Mouse (Mus musculus) cerebellum, postnatal 36 days (tissue): ENCODE measurements around the gene Dazap1.

Experiments
- DNase-seq, 2 experiments: peaks; one replicate each; pipeline ENCODE4 v3.0.0; 2021 to 2022; ENCODE audit warnings: mixed read lengths in 2 of 2

Gene Dazap1

GRCm38 (mm10) chr10:80299301-80299700 is 38.0 kb downstream of the Dazap1 start:
- DNase-seq = no peak

GRCm38 (mm10) chr10:80299824-80300223 is 38.5 kb downstream of the Dazap1 start:
- DNase-seq = no peak

- no peak for DNase-seq
Observed at GRCm38 (mm10) chr10:80300672-80301181, 39.4 kb downstream of the Dazap1 start.

GRCm38 (mm10) chr10:80301256-80302081 is 40.2 kb downstream of the Dazap1 start:
- DNase-seq = no peak

GRCm38 (mm10) chr10:80302082-80302355 is 40.7 kb downstream of the Dazap1 start:
- no peak for DNase-seq

- peak in 1 of 2 experiments; percentile 55 for DNase-seq
Observed at GRCm38 (mm10) chr10:80302471-80302881, 41.2 kb downstream of the Dazap1 start.

GRCm38 (mm10) chr10:80304458-80304857 is 43.2 kb downstream of the Dazap1 start:
- DNase-seq = no peak

- no peak for DNase-seq
Observed at GRCm38 (mm10) chr10:80304862-80305261, 43.6 kb downstream of the Dazap1 start.

DNA sequence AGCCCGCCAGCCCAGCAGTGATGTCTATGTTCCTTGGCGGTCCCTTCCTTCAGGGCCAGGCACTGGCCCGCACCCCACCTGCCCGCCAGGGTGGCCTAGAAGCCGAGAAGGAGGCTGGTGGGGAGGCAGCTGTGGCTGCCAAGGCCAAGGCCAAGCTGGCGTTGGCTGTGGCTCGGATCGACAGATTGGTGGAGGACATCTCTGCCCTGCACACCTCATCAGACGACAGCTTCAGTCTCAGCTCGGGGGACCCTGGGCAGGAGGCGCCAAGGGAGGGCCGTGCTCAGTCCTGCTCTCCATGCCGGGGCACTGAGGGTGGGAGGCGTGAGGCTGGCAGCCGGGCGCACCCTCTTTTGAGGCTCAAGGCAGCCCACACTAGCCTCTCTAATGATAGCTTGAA is 50.3 kb downstream of the Dazap1 start:
- peak in 1 of 2 experiments; percentile 49 for DNase-seq

- peak; percentile 48 to 59 for DNase-seq
Observed at GRCm38 (mm10) chr10:80312586-80313504, 51.6 kb downstream of the Dazap1 start.

DNA sequence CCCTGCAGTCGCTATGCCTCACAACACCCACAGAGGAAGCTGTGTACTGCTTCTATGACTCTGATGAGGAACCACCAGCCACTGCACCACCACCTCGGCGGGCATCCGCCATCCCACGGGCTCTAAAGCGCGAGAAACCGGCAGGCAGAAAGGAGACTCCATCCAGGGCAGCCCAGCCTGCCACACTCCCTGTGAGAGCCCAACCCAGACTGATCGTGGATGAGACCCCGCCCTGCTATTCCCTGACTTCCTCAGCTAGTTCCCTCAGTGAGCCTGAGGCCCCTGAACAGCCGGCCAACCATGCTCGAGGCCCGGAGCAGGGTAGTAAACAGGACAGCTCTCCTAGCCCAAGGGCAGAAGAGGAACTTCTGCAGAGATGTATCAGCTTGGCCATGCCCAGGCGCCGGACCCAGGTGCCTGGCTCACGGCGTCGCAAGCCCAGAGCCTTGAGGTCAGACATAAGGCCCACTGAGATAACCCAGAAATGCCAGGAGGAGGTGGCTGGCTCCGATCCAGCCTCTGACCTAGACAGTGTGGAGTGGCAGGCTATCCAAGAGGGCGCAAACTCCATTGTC is 52.4 kb downstream of the Dazap1 start:
- peak; percentile 69 to 71 for DNase-seq

DNA sequence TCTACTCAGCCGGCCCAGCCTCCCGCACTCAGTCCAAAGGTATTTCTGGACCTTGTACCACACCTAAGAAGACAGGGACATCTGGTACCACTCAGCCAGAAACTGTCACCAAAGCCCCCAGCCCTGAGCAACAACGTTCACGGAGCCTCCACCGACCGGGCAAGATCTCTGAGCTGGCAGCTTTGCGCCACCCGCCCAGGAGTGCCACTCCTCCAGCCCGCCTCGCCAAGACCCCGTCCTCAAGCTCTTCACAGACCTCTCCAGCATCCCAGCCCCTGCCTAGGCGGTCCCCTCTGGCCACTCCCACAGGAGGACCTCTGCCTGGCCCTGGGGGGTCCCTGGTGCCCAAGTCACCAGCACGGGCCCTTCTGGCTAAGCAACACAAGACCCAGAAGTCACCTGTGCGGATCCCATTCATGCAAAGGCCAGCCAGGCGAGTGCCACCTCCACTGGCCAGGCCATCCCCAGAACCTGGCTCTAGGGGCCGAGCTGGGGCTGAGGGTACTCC is 53.3 kb downstream of the Dazap1 start:
- no peak for DNase-seq

DNA sequence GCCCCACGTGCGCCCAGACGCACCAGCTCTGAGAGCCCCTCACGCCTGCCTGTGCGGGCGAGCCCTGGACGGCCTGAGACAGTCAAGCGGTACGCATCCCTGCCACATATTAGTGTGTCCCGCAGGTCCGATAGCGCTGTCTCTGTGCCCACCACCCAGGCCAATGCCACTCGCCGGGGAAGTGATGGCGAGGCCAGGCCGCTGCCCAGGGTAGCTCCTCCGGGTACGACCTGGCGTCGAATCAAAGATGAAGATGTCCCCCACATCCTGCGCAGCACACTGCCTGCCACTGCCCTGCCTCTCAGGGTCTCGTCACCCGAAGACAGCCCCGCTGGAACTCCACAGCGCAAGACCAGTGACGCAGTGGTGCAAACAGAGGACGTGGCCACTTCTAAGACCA is 54.0 kb downstream of the Dazap1 start:
- no peak for DNase-seq

GRCm38 (mm10) chr10:80316359-80316781 is 55.1 kb downstream of the Dazap1 start:
- no peak for DNase-seq

GRCm38 (mm10) chr10:80317011-80317410 is 55.7 kb downstream of the Dazap1 start:
- no peak for DNase-seq

- DNase-seq = peak; percentile 89 to 90
Observed at GRCm38 (mm10) chr10:80320340-80320760, 59.1 kb downstream of the Dazap1 start, which contains the start of gene 2310011J03Rik. Gene 2310011J03Rik (minus strand): TSS chr10:80320537.

- DNase-seq = no peak
Observed at GRCm38 (mm10) chr10:80321014-80321669, 59.9 kb downstream of the Dazap1 start.

- no peak for DNase-seq
Observed at GRCm38 (mm10) chr10:80321670-80322581, 60.6 kb downstream of the Dazap1 start.

DNA sequence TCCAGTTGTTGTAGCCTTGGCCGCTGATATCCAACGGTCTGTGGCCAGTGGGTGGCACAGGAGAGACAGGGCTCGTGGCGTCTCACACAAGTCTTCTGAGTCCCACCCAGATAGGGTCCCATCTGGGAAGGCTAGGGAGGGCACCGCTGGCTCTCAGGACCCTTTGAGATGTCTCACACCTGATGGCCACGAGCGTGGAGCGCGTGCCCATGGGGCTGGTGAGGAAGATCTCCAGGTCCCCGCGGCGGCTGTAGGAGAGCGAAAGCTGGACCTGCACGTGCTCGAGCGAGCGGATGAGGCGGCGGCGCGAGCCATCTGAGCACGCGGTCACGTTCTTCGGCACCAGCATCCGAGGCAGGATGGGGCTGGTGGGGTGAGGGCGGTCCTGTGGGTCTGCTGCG is 61.5 kb downstream of the Dazap1 start:
- no peak for DNase-seq

DNA sequence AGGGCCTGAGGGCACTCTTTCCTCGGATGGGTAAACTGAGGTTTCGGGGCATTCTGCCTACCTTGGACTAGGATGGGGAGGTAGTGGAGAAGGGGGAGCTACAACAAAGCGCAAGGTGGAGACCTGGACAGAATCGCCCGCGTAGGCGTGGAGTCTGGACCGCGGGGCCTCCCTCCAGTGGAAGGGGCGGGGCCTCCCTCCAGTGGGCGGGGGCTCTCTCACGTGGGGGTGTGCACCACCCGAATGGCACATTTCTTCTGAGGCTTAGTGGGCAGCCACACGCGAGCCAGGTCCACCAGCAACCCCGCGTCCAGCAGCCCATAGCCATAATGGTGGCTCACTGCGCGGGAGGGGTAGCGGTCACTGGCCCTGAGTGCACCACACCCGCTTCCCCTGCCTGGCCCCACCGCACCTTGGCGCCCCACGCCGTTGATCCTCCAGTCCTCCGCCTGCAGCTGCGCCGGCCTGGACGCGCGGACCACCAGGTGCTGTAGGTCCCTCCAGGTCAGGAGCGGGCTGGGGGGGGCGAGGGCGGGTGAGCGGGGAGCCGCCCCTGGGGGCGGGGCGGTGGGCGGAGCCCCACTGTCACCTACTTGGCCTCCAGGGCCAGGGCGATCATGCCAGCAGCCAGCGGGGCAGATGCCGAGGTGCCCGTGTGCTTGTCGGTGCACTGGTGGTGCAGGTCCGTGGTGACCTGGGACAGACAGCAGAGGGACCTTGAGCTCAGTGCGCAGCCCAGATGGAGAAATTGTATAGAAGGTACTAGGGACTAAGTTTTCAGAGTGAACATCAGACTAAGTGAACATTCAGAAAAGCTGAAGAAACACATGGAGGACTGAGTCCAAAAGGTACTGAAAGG is 62.2 kb downstream of the Dazap1 start:
- DNase-seq = peak; percentile 57 to 72
